Mouse (Mus musculus) kidney, embryonic 16.5 days (tissue): ENCODE data around the gene Gna15. TPM values are rescaled to one million over a fixed set of nuclear protein-coding genes. Genes with fewer than 3 reads are reported as not detected.

Source experiments
- ATAC-seq: fragments of 200-750 bp; cut with Nextera tagmentation; 2 replicates; pipeline ENCODE4 v1.8.0; 2017; ENCODE audit warnings: moderate TSS enrichment; ENCODE audit not compliant: low FRiP score, low TSS enrichment
- H3K27ac ChIP-seq: fragments of 300-500 bp; sonication (generic); 2 replicates; pipeline ENCODE4 v1.5.1; 2014; ENCODE audit warnings: low read length
- H3K27me3 ChIP-seq: fragments of 300-500 bp; sonication (generic); 2 replicates; pipeline ENCODE4 v1.6.1; 2014; ENCODE audit warnings: low read length, control low read depth, mixed read lengths; ENCODE audit not compliant: insufficient read depth
- H3K36me3 ChIP-seq: fragments of 300-500 bp; sonication (generic); 2 replicates; pipeline ENCODE4 v1.6.1; 2014; ENCODE audit warnings: low read length, control low read depth, mixed read lengths; ENCODE audit not compliant: insufficient read depth
- H3K4me1 ChIP-seq: fragments of 300-500 bp; sonication (generic); 2 replicates; pipeline ENCODE4 v1.6.1; 2014; ENCODE audit warnings: low read length, control low read depth, mixed read lengths; ENCODE audit not compliant: insufficient read depth
- H3K4me2 ChIP-seq: fragments of 300-500 bp; sonication (generic); replicated peaks from 2 replicates; pipeline ENCODE4 v1.6.1; 2014; ENCODE audit warnings: low read depth, low read length
- H3K4me3 ChIP-seq: fragments of 300-500 bp; sonication (generic); 2 replicates; pipeline ENCODE4 v1.5.1; 2014; ENCODE audit warnings: mild to moderate bottlenecking, low read length
- H3K9ac ChIP-seq: fragments of 300-500 bp; sonication (generic); replicated peaks from 2 replicates; pipeline ENCODE4 v1.6.1; 2014; ENCODE audit warnings: low read length
- H3K9me3 ChIP-seq: fragments of 300-500 bp; sonication (generic); 2 replicates; pipeline ENCODE4 v1.6.1; 2016; ENCODE audit warnings: low read length, control low read depth
- WGBS: fragments of 180-500 bp; shearing (Covaris S2); extraction: QIAGEN DNeasy Blood & Tissue Kit; methylation state at CpG from one replicate; pipeline ENCODE4 v1.1.7; 2014; 5-methylcytosine and 5-hydroxymethylcytosine counted together
- polyA plus RNA-seq: library from polyadenylated mRNA; unstranded; fragments of >200 nt; fragmentation: Nextera tagmentation; extraction: Ambion mirVana; gene quantifications from 2 replicates; pipeline ENCODE4 v1.2.1, GENCODE M21; 2015

The Gna15 gene
- polyA plus RNA-seq, 1 experiment from 2014 or later, result 0.70 TPM

- Histone ChIP-seq H3K27me3 (no peaks in the 10 kb centered on the region), H3K27ac (no peak overlapping the region), H3K36me3 (peaks cover 49% of the 10 kb centered on the region)
These were observed 31.3 kb downstream of the Gna15 start for GRCm38 (mm10) chr10:81492606-81493240.

GRCm38 (mm10) chr10:81491018-81491417, 33.0 kb downstream of the Gna15 start:
- H3K4me1 ChIP-seq, result peaks cover 16% of the 10 kb centered on the region
- H3K27me3 ChIP-seq, result no peaks in the 10 kb centered on the region
- WGBS, result 94% methylated on average over 9 of the region's 9 CpGs
- no peak overlapping the region for H3K27ac ChIP-seq
- no peak for ATAC-seq
- no peak overlapping the region for H3K9ac ChIP-seq
- H3K4me3 ChIP-seq, result no peak overlapping the region
- H3K36me3 ChIP-seq, result peaks cover 64% of the 10 kb centered on the region
- no peak overlapping the region for H3K4me2 ChIP-seq
- no peaks in the 10 kb centered on the region for H3K9me3 ChIP-seq

More at GRCm38 (mm10) chr10:81492606-81493240, 31.3 kb downstream of the Gna15 start:
- ATAC-seq, result no peak
- 89% methylated on average over 11 of the region's 11 CpGs for WGBS
- Histone ChIP-seq H3K9ac (no peak overlapping the region), H3K9me3 (no peaks in the 10 kb centered on the region), H3K4me2 (no peak overlapping the region), H3K4me3 (no peak overlapping the region), H3K4me1 (peaks cover 16% of the 10 kb centered on the region)

- 82% methylated on average over 14 of the region's 14 CpGs for WGBS
- Histone ChIP-seq H3K27me3 (no peaks in the 10 kb centered on the region), H3K4me1 (peaks cover 9% of the 10 kb centered on the region), H3K4me3 (no peak overlapping the region), H3K36me3 (peaks cover 64% of the 10 kb centered on the region), H3K27ac (no peak overlapping the region), H3K9me3 (no peaks in the 10 kb centered on the region), H3K9ac (no peak overlapping the region), H3K4me2 (no peak overlapping the region)
- no peak for ATAC-seq
These were observed 34.1 kb downstream of the Gna15 start for GRCm38 (mm10) chr10:81489941-81490340.

- H3K4me2 ChIP-seq, result no peak overlapping the region
- WGBS, result 90% methylated on average over 11 of the region's 11 CpGs
- H3K4me1 ChIP-seq, result no peaks in the 10 kb centered on the region
- no peak overlapping the region for H3K27ac ChIP-seq
- no peaks in the 10 kb centered on the region; the same call in 1 of the 2 replicates for H3K9me3 ChIP-seq
- no peaks in the 10 kb centered on the region for H3K27me3 ChIP-seq
- peaks cover 64% of the 10 kb centered on the region for H3K36me3 ChIP-seq
- no peak overlapping the region for H3K9ac ChIP-seq
- H3K4me3 ChIP-seq, result no peak overlapping the region
- ATAC-seq, result no peak
These were observed 35.9 kb downstream of the Gna15 start for GRCm38 (mm10) chr10:81488081-81488480.

GRCm38 (mm10) chr10:81486496-81486895, 37.5 kb downstream of the Gna15 start:
- Histone ChIP-seq H3K36me3 (peaks cover 51% of the 10 kb centered on the region), H3K9ac (no peak overlapping the region), H3K27ac (no peak overlapping the region), H3K9me3 (no peaks in the 10 kb centered on the region; the same call in 1 of the 2 replicates), H3K4me1 (peaks cover 5% of the 10 kb centered on the region; the same call in 1 of the 2 replicates), H3K4me3 (no peak overlapping the region), H3K4me2 (no peak overlapping the region), H3K27me3 (peaks cover 11% of the 10 kb centered on the region)
- no peak for ATAC-seq
- 89% methylated on average over 10 of the region's 10 CpGs for WGBS

- Histone ChIP-seq H3K36me3 (peaks cover 41% of the 10 kb centered on the region), H3K9me3 (no peaks in the 10 kb centered on the region; the same call in 1 of the 2 replicates), H3K4me3 (no peak overlapping the region), H3K9ac (no peak overlapping the region), H3K4me1 (peaks cover 5% of the 10 kb centered on the region; the same call in 1 of the 2 replicates), H3K27ac (no peak overlapping the region), H3K4me2 (no peak overlapping the region), H3K27me3 (peaks cover 20% of the 10 kb centered on the region)
- ATAC-seq, result no peak
- WGBS, result 70% methylated on average over 7 of the region's 7 CpGs
These were observed 38.5 kb downstream of the Gna15 start for GRCm38 (mm10) chr10:81485479-81486018.

GRCm38 (mm10) chr10:81485060-81485449, 39.0 kb downstream of the Gna15 start:
- no peak for ATAC-seq
- 15% methylated on average over 2 of the region's 2 CpGs for WGBS

GRCm38 (mm10) chr10:81484441-81485059, 39.5 kb downstream of the Gna15 start:
- ATAC-seq, result no peak
- Histone ChIP-seq H3K4me3 (no peak overlapping the region), H3K9me3 (no peaks in the 10 kb centered on the region; the same call in 1 of the 2 replicates), H3K4me1 (peaks cover 5% of the 10 kb centered on the region; the same call in 1 of the 2 replicates), H3K4me2 (no peak overlapping the region), H3K27me3 (peaks cover 22% of the 10 kb centered on the region), H3K27ac (no peak overlapping the region), H3K9ac (no peak overlapping the region), H3K36me3 (peaks cover 31% of the 10 kb centered on the region)
- WGBS, result 61% methylated on average over 6 of the region's 6 CpGs

More at GRCm38 (mm10) chr10:81485060-81485449, 39.0 kb downstream of the Gna15 start:
- H3K9ac ChIP-seq, result no peak overlapping the region
- H3K27ac ChIP-seq, result no peak overlapping the region
- H3K4me2 ChIP-seq, result no peak overlapping the region
- no peaks in the 10 kb centered on the region; the same call in 1 of the 2 replicates for H3K9me3 ChIP-seq
- peaks cover 20% of the 10 kb centered on the region for H3K27me3 ChIP-seq
- H3K4me3 ChIP-seq, result no peak overlapping the region
- H3K4me1 ChIP-seq, result peaks cover 5% of the 10 kb centered on the region; the same call in 1 of the 2 replicates
- peaks cover 36% of the 10 kb centered on the region for H3K36me3 ChIP-seq

- Histone ChIP-seq H3K27me3 (peaks cover 22% of the 10 kb centered on the region), H3K27ac (no peak overlapping the region), H3K4me2 (no peak overlapping the region), H3K9ac (no peak overlapping the region), H3K4me3 (no peak overlapping the region), H3K36me3 (peaks cover 27% of the 10 kb centered on the region), H3K9me3 (no peaks in the 10 kb centered on the region; the same call in 1 of the 2 replicates), H3K4me1 (peaks cover 5% of the 10 kb centered on the region; the same call in 1 of the 2 replicates)
- 15% methylated on average over 9 of the region's 9 CpGs for WGBS
- ATAC-seq, result no peak
These were observed 40.0 kb downstream of the Gna15 start for GRCm38 (mm10) chr10:81483983-81484382.
